Mouse (Mus musculus): ENCODE results near the gene Smndc1.
A peak's percentile ranks its signal among the peaks of the same experiment; 100 is the strongest.

The Smndc1 gene

DNA sequence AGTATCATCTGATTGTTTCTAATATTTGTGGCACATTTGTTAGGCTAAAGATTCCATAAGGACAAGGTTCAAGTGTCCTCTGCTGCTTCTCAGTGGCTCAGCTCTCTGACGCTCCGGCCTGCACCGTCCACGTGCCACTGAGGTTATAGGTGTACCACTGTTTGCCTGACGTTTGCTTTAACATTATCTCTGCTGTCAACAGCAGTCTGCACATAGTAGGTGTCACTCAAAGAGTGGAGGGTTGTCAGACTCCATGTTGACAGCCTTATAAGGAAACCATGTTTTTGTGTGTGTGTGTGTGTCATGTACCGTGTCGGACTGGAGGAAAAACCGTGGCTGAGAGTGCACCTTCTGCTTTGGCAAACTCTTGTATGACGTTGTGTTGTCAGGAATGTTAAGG is 55.1 kb downstream of the Smndc1 start:
- DNase-seq = no peak

DNA sequence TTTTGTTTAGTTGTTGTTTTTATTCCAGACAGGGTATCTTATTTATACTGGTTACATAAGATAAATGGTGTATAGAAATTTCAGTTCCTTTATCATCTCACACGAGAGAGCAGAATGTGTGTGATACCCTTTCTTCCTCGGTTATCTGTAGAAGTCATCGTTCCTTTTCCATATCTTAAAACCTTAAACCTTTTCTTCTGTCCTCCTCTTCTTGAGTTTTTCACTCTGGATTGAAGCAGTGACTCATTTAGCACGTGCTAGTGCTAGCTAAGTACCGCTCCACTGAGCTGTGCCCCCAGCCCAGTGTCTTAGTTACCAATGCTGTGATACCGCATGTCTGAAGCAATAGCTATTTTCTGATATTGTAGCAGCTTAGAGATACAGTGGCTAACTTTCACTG is 56.6 kb downstream of the Smndc1 start:
- no peak for DNase-seq

DNA sequence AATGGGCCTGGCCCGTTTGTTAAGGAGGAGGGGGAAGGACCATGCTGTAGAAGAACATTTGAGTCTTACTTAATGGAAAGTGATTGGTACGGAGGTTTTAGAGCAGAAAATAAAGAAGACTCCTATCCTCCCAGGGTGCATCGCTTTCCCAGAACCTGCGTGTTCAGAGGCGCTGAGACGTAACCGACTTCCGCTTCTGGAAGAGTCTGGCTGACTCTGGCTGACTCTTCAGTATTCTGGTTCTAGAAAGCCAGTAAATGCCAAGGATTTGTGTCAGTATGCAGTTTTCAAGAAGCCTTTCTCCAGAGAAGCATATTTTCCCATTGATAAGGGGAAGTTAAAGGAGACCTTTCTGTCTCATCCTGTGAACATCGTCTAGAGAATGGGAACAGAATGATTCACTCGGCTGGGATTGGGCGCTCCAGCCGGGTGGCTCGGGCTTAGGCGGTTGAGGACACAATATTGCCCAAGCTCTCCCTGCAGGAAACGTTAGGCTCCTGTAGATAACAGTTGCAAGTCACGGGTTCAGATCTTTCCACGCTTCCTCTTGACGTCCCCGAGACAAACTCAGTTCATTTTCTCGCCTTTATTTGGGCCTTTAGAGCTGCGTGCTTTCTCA is 58.4 kb downstream of the Smndc1 start:
- peak in 1 of 2 experiments; percentile 47 for DNase-seq

DNA sequence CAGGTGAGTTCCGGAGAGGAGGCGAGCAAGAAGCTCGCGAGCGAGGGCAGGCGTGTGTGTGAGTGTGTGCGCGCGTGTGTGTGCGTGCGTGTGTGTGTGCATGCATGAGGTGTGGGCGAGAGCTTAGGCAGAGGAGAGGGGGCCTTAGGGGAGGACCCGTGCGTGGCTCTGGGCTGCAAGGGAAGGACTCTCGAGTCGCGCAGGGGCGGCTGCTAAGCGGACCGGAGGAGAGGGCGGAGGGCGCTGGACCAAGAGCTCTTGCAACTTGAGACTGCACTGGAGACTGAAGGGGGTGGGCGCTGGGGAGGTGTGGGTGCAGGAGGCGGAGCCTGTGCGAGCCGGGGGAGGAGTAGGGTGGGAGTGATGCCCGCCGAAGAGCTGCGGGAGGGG is 60.4 kb downstream of the Smndc1 start:
- DNase-seq = peak; percentile 80 to 81
